Mouse (Mus musculus) mature B cell (primary cell): ENCODE results near the gene Ehd1.

Experiments
- in situ Hi-C: fragments of 300-500 bp; cut with MboI; formaldehyde crosslinking; loops from 2 replicates; pipeline ENCODE4 v1.14.3; 2019

Gene Ehd1

DNA sequence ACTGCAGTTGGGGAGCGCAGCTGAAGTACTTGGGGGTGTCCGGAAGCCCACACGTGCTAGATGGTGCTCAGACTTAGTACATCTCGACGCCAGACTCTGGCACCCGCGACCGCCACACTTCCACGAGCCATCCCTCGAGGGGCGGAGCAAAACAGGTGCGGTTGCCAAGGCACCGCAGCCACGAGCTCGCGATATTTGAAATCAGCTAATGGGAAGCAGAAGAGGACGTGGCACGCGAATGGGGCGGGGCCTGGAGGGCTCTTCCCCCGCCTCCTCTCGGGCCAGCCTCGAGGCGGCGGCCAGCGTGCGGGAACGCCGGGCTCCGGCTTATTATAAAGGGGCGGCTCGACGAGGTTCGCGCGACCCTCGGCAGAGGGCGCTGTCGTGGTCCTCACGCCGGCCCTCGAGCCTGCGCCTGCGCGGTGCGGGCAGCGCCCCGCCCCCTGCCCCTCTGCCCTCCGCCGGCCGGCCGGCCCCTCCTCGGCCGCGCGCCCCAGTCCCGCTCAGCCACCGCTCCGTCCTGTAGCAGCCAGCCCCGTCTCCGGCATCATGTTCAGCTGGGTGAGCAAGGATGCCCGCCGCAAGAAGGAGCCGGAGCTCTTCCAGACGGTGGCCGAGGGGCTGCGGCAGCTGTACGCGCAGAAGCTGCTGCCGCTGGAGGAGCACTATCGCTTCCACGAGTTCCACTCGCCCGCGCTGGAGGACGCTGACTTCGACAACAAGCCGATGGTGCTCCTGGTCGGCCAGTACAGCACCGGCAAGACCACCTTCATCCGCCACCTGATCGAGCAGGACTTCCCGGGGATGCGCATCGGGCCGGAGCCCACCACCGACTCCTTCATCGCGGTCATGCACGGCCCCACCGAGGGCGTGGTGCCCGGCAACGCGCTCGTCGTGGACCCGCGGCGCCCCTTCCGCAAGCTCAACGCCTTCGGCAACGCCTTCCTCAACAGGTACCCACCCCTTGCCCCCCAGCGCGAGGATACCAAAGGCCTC is at the start of gene Ehd1:
Gene Ehd1 (plus strand): TSS at position 300 of the 996 bp plus-strand sequence.
- in situ Hi-C loops = no loop called here

DNA sequence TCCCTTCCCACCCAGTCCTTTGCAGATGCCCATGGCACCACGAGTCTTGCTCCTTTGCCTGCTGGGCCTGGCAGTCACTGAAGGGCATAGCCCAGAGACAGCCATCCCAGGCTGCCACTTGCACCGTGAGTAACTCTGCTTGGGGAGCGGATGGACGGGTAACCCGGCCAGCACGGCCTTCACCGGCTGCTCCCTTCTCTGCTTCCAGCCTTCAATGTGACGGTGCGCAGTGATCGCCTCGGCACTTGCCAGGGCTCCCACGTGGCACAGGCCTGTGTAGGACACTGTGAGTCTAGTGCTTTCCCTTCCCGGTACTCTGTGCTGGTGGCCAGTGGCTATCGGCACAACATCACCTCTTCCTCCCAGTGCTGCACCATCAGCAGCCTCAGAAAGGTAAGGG is 49.8 kb upstream of the Ehd1 start:
- in situ Hi-C loops = no loop called here

DNA sequence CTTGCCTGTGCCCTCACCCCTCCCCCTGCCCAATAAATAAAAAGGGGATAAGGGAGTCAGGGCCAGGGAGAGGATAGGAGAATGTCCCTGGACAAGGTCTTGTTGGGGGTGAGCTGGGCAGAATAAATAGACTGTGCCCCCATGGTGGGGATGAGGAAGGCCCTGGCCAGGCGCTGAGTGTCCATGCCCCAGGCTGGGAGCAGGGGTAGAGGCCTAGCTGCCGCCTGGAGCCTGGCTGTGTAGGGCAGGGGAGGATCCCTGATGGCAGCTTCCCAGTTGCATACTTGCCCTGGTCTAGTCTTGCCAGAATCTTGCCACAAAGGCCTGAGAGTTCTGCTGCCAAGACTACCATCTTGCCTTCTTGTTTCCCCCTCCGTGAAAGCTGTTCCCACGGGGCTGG is 48.7 kb upstream of the Ehd1 start:
- in situ Hi-C loops = no loop called here

- in situ Hi-C loops = no loop called here
Measured at GRCm38 (mm10) chr19:6230411-6230810, 46.1 kb upstream of the Ehd1 start.

DNA sequence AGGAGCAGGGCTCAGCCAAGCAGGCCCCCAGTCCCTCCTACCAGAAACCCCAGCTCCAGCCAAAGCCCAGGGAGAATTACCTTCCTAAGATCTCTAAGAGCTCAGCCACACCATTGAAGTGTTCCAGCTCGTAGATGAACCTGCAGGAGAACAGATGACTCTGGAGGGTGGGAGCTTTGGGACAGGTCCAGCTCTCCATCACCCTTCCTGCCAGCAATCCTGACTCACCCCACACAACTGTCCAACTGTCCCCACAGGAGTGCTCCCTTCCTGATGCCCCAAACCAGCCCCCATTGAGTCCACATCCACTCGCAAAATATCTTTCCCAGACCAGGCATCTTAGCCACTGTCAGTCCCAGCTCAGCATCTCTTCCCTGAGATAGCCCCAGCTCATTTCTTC is 45.5 kb upstream of the Ehd1 start:
- in situ Hi-C loops = no loop called here

DNA sequence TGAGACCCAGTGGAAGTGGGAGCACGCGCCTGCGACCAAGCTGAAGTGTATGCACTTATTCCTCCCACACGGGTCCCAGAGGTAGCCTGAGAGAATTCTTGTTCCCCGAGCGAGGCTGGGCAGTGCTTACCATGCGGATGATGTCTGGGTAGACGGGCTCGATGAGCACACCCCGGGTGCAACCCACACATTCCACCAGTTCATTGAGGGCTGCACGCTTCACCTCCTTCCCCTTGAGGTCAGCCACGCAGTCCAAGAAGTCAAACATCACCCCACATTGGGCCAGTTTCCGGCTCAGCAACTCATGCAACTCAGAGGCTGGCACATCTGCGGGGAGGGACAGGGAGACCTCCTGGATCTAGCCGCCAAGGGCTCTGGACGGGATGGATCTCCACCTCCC is 42.9 kb upstream of the Ehd1 start:
- in situ Hi-C loops = no loop called here

DNA sequence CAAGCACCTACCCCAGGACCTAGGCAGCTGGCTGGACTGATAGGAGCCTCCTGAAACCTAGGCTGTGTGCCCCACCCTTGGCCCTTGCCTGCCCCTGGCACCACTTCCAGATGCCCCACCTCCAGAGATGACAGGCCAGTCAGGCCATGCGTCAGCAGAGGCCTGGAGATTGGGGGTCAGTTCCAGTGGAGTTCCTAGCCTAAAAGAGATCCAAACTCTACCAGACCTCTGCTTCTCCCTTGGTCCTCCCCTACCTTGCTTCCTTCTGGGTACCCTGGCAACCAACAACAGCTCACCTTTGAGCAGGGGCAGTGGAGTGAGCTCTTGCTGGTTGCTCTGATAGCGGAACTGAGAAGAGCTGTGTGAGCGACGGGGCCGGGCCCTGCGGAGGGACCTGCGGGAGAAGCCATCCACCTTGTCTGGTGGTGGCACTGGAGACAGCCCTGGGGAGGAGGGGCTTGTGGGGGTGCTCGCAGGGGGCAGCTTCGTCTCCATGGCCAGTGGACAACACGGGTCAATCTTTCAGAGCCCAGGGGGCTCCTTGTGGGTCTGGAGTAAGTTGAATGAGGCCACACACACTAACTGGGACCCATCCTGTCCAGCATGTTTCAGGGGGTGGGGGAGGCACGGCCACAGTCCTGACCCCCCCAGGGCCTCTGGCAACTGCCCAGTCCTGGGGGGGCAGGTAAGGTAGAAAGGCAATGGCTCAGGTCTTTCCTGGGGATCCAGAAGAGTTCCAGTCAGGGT is 42.0 kb upstream of the Ehd1 start:
- in situ Hi-C loops = no loop called here

- in situ Hi-C loops = no loop called here
Measured at GRCm38 (mm10) chr19:6235084-6236052, 41.2 kb upstream of the Ehd1 start, which contains the start of gene Ppp2r5b. Gene Ppp2r5b (minus strand): TSS chr19:6235872.

DNA sequence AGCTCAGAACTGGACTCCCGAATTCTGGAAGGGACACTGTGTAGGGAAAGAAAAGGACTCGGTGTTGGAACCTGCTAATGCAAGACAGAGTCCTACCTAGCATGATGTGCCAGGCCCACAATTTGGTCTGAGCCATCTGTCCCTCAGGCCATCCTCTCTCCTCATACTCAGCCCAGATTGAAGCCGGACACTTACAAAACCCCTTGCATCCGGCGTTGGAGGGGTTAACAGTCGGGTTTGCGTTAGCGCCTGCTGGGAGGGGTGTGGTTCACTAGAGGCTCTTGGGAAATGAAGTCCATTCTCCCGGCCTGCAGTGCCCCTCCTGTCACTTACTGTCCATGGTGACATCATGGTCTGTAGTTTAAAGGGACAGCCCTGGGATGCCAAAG is 40.5 kb upstream of the Ehd1 start:
- in situ Hi-C loops = no loop called here

- in situ Hi-C loops = no loop called here
Measured at GRCm38 (mm10) chr19:6236842-6237241, 39.7 kb upstream of the Ehd1 start.

- in situ Hi-C loops = no loop called here
Measured at GRCm38 (mm10) chr19:6238740-6239139, 37.8 kb upstream of the Ehd1 start.

GRCm38 (mm10) chr19:6240136-6240535 is 36.4 kb upstream of the Ehd1 start:
- in situ Hi-C loops = no loop called here

- in situ Hi-C loops = no loop called here
Measured at GRCm38 (mm10) chr19:6240725-6241124, 35.8 kb upstream of the Ehd1 start.

GRCm38 (mm10) chr19:6241274-6242107 is 35.0 kb upstream of the Ehd1 start, which contains the start of gene Atg2a:
Gene Atg2a (plus strand): TSS chr19:6241668.
- in situ Hi-C loops = no loop called here

- in situ Hi-C loops = no loop called here
Measured at GRCm38 (mm10) chr19:6242281-6242680, 34.2 kb upstream of the Ehd1 start.

GRCm38 (mm10) chr19:6243226-6243625 is 33.3 kb upstream of the Ehd1 start:
- in situ Hi-C loops = no loop called here

DNA sequence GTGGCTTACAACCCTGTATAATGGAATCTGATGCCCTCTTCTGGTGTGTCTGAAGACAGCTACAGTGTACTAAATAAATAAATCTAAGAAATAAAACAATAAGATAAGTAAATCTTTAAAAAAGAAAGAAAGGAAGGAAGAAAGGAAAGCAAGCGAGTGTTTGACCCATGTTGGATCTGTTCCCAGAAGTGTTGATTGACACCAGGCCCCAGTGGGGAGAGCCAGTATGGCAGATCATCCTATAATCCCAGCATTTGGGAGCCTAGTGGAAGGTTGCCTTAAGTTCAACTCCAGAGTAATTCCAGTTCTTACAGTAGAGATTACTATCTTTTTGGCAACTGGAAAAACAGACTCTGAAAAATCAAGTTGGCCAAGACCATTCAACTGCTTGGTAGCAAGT is 30.7 kb upstream of the Ehd1 start:
- in situ Hi-C loops = no loop called here

- in situ Hi-C loops = no loop called here
Measured at GRCm38 (mm10) chr19:6247526-6248300, 28.8 kb upstream of the Ehd1 start.

DNA sequence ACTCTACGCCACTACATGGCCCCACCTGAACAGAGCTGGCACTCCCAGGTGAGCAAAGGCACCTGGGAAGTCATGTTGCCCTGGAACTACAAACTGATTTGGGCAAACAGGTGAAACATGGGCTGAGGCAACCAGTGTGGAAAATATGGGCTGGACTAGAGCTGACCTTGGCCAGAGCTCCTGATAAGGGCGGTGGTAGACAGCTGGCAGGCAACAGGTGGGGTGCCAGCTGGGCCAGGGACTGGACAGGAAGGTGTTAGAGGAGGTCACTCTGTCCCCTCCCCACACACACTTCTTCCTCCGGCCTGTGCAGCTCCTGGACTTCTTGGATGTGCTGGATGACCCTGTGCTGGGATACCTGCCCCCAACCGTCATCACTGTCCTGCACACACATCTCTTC is 23.5 kb upstream of the Ehd1 start:
- in situ Hi-C loops = no loop called here

DNA sequence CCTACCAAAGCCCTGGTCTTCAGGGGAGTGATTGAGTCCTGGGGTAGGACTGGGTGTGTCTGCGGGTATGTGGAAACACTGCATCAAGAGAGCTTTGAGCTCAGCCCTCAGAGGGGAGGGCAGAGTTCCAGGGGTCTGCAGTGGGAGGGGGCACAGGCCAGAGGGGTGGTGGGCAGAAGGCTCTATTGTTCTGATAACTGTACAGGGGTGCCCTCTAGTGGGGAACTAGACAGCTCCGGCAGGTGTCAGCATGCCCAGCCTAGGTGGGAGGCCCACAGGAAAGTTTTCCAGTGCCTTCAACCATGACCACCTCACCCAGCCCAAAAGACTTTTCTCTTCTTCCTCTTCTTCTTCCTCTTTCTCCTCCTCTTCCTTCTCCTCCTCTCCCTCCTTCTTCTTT is 16.1 kb upstream of the Ehd1 start:
- in situ Hi-C loops = no loop called here
